Mouse (Mus musculus): ENCODE measurements at regions not wholly inside any gene's neighbourhood (a gene's known extent, or its start where the extent isn't known, plus 50 kb on each side); places are given as distances from the start of the nearest gene placed in this dataset.

DNA sequence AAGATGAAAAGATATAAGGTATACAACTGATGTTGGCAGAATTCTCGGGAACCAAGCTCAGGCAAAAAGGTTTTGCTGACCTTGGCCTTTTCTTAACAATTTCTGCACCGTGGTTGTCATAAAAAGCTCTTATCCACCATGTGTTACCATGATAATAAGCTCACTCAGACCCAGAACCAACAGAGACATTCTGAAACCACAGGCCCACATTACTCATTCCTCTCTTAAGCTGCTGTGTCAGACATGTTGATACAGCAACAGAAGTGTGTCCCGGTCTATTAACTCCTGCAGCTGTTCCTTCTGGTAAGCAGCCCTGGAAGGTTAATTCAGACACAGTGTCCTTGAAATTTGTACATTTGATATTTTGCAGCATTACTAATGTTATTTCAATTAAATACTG is 167.9 kb downstream of the Car2 start:
- TF ChIP-seq CTCF (IDR thresholded peaks at IDR 0.05) (no peak), EP300 (IDR thresholded peaks at IDR 0.05) (no peak)
